Mouse (Mus musculus): Measurements from ENCODE around the gene Slco3a1.

- TF ChIP-seq CTCF (IDR thresholded peaks at IDR 0.05; ENCODE audit: low read depth) (peak; percentile 52), EP300 (IDR thresholded peaks at IDR 0.05; ENCODE audit: low read depth) (no peak)
These were observed 836 bp upstream of the Slco3a1 start for GRCm38 (mm10) chr7:74555416-74555815.
